ENCODE assay signal across 9 mouse cellular contexts in genomic region chr2:72096345-72096744, GRCm38 (mm10).
DNase-seq lines count a peak whose midpoint lies in the region; ATAC-seq and TF ChIP-seq lines count a peak whose summit lies in the region.
"Had no signal": no experiment of that assay in that cellular context is flagged by ENCODE, and none has a peak within 500 bp of the region (broad histone marks: within the 10 kb centered on the region; RNA-seq: fewer than 3 reads in every experiment).

No protein-coding gene starts in this region.

- WGBS in cerebellum, adult 2 months = 59% methylated on average over 3 of the region's 3 CpGs
- WGBS in midbrain, postnatal 0 days = 51% methylated on average over 3 of the region's 3 CpGs
- 49% methylated on average over 3 of the region's 3 CpGs for WGBS in midbrain, embryonic 13.5 days
- WGBS in olfactory bulb, adult 2 months = 27% methylated on average over 3 of the region's 3 CpGs

- TF ChIP-seq CTCF in cerebellum, adult 2 months (IDR thresholded peaks at IDR 0.05; ENCODE audit: borderline replicate concordance, insufficient read depth, low read depth, low read length) = peak; percentile 35; the same call in 1 of the 2 replicates
- peak; percentile 39; the same call in 1 of the 2 replicates for TF ChIP-seq CTCF in midbrain, postnatal 0 days (IDR thresholded peaks at IDR 0.05)
- 0 out of 2 replicates have a peak, but pooled peaks have one; percentile 24 for TF ChIP-seq CTCF in olfactory bulb, adult 2 months (IDR thresholded peaks at IDR 0.05; ENCODE audit: insufficient read depth, low read depth, low read length)

- peaks cover 4% of the 10 kb centered on the region for H3K4me1 ChIP-seq in cerebellum, adult 2 months (ENCODE audit: control insufficient read depth, insufficient read depth, low read length)
- H3K4me1 ChIP-seq in midbrain, postnatal 0 days (ENCODE audit: insufficient read depth, low read length) = 0 out of 2 replicates have a peak, but pooled peaks cover 5% of the 10 kb centered on the region
- H3K4me1 ChIP-seq in midbrain, embryonic 13.5 days (replicated peaks) = peaks cover 25% of the 10 kb centered on the region
- H3K4me1 ChIP-seq in olfactory bulb, adult 2 months (ENCODE audit: control insufficient read depth, insufficient read depth, low read length) = peaks cover 13% of the 10 kb centered on the region

- no peak overlapping the region for H3K4me2 ChIP-seq in midbrain, postnatal 0 days (ENCODE audit: low read depth, low read length, poor library complexity, severe bottlenecking)
- no peak overlapping the region for H3K4me2 ChIP-seq in midbrain, embryonic 13.5 days (replicated peaks)
- H3K4me2 ChIP-seq: midbrain, embryonic 12.5 days had no signal

- H3K4me3 ChIP-seq in cerebellum, adult 2 months (replicated peaks; ENCODE audit: insufficient read depth, low read depth, low read length) = no peak overlapping the region
- H3K4me3 ChIP-seq in midbrain, postnatal 0 days (ENCODE audit: low read depth, low read length) = no peak overlapping the region
- no peak overlapping the region for H3K4me3 ChIP-seq in midbrain, embryonic 13.5 days (replicated peaks)
- no peak overlapping the region for H3K4me3 ChIP-seq in olfactory bulb, adult 2 months (ENCODE audit: insufficient read depth, low read depth, low read length)
- H3K4me3 ChIP-seq: midbrain, embryonic 12.5 days had no signal

- H3K27ac ChIP-seq in cerebellum, adult 2 months (ENCODE audit: insufficient read depth, low read length) = no peak overlapping the region
- no peak overlapping the region for H3K27ac ChIP-seq in midbrain, postnatal 0 days (ENCODE audit: low read depth, low read length)
- H3K27ac ChIP-seq in midbrain, embryonic 13.5 days = no peak overlapping the region
- H3K27ac ChIP-seq in olfactory bulb, adult 2 months (ENCODE audit: insufficient read depth, low read depth, low read length) = no peak overlapping the region
- H3K27ac ChIP-seq: midbrain, embryonic 12.5 days had no signal

- H3K9me3 ChIP-seq in midbrain, postnatal 0 days (ENCODE audit: low read length) = no peaks in the 10 kb centered on the region
- no peaks in the 10 kb centered on the region for H3K9me3 ChIP-seq in midbrain, embryonic 13.5 days
- H3K9me3 ChIP-seq: midbrain, embryonic 12.5 days had no signal

- H3K36me3 ChIP-seq in midbrain, postnatal 0 days (ENCODE audit: insufficient read depth, low read length) = no peaks in the 10 kb centered on the region
- no peaks in the 10 kb centered on the region for H3K36me3 ChIP-seq in midbrain, embryonic 13.5 days
- H3K36me3 ChIP-seq: midbrain, embryonic 12.5 days had no signal

- no peak for DNase-seq in cerebellum, adult 2 months
- DNase-seq in cerebellum, adult 9-11 months = no peak
- DNase-seq in midbrain, postnatal 0 days (ENCODE audit: low spot score) = no peak
- DNase-seq in brain, adult 2 months (ENCODE audit: low read depth, low spot score) = peak; percentile 43
- peak; percentile 81 for DNase-seq in kidney, postnatal 10 days
- no peak for DNase-seq in yolk sac, embryonic 10.5 days (ENCODE audit: low spot score)

- no peak for ATAC-seq in midbrain, postnatal 0 days (ENCODE audit: low FRiP score)
- ATAC-seq in midbrain, embryonic 13.5 days = no peak

- H3K9ac ChIP-seq in midbrain, postnatal 0 days (replicated peaks; ENCODE audit: low read length, poor library complexity, severe bottlenecking) = no peak overlapping the region
- no peak overlapping the region for H3K9ac ChIP-seq in midbrain, embryonic 13.5 days (replicated peaks)
- H3K9ac ChIP-seq: midbrain, embryonic 12.5 days had no signal

- H3K27me3 ChIP-seq in cerebellum, adult 2 months (ENCODE audit: control insufficient read depth, insufficient read depth, low read length) = no peaks in the 10 kb centered on the region
- no peaks in the 10 kb centered on the region for H3K27me3 ChIP-seq in midbrain, postnatal 0 days (ENCODE audit: insufficient read depth, low read length)
- no peaks in the 10 kb centered on the region for H3K27me3 ChIP-seq in midbrain, embryonic 13.5 days
- H3K27me3 ChIP-seq: midbrain, embryonic 12.5 days had no signal

- no peak for TF ChIP-seq POLR2A in cerebellum, adult 2 months (IDR thresholded peaks at IDR 0.05; ENCODE audit: borderline replicate concordance, insufficient read depth, low read length)
- no peak for TF ChIP-seq POLR2A in olfactory bulb, adult 2 months (IDR thresholded peaks at IDR 0.05; ENCODE audit: insufficient read depth, low read depth, low read length)

Comparison
In these comparisons a context has a peak if more than half of its experiments do, and no peak if none do; other contexts are left out.
1. DNase-seq: peak in brain, adult 2 months (single experiment) and kidney, postnatal 10 days (single experiment); none in cerebellum, adult 2 months (0 of 2), cerebellum, adult 9-11 months (single experiment), midbrain, postnatal 0 days (single experiment) and yolk sac, embryonic 10.5 days (single experiment).
2. Peak in every context shown above with its lines, with median percentiles within 50 percentile points of each other: CTCF ChIP-seq.